Mouse (Mus musculus) forebrain, postnatal 0 days (tissue): ENCODE data around the gene Tfip11. TPM values are rescaled to one million over a fixed set of nuclear protein-coding genes. Genes with fewer than 3 reads are reported as not detected.

ENCODE experiments used
- ATAC-seq: fragments of 200-750 bp; cut with Nextera tagmentation; 2 replicates; pipeline ENCODE4 v1.8.0; 2017; ENCODE audit warnings: mild to moderate bottlenecking, moderate library complexity
- DNase-seq: peaks from one replicate; pipeline ENCODE4 v3.0.0-alpha.2; 2015
- H3K27ac ChIP-seq: fragments of 300-500 bp; sonication (generic); 2 replicates; pipeline ENCODE4 v1.5.1; 2014; ENCODE audit warnings: low read depth, mild to moderate bottlenecking, antibody characterized with exemption, low read length, moderate library complexity, mixed read lengths
- H3K27me3 ChIP-seq: fragments of 300-500 bp; sonication (generic); 2 replicates; pipeline ENCODE4 v1.6.1; 2014; ENCODE audit warnings: mild to moderate bottlenecking, low read length, mixed read lengths; ENCODE audit not compliant: insufficient read depth
- H3K36me3 ChIP-seq: fragments of 300-500 bp; sonication (generic); 2 replicates; pipeline ENCODE4 v1.6.1; 2014; ENCODE audit warnings: mild to moderate bottlenecking, moderate library complexity; ENCODE audit not compliant: insufficient read depth
- H3K4me1 ChIP-seq: fragments of 300-500 bp; sonication (generic); 2 replicates; pipeline ENCODE4 v1.6.1; 2014; ENCODE audit warnings: antibody characterized with exemption; ENCODE audit not compliant: insufficient read depth
- H3K4me2 ChIP-seq: fragments of 300-500 bp; sonication (generic); 2 replicates; pipeline ENCODE4 v1.6.1; 2014; ENCODE audit warnings: low read depth, mild to moderate bottlenecking, moderate library complexity
- H3K4me3 ChIP-seq: fragments of 300-500 bp; sonication (generic); 2 replicates; pipeline ENCODE4 v1.5.1; 2014; ENCODE audit warnings: low read depth, low read length, mixed read lengths
- H3K9ac ChIP-seq: fragments of 300-500 bp; sonication (generic); 2 replicates; pipeline ENCODE4 v1.6.1; 2014; ENCODE audit warnings: mild to moderate bottlenecking
- H3K9me3 ChIP-seq: fragments of 300-500 bp; sonication (generic); 2 replicates; pipeline ENCODE4 v1.6.1; 2016; ENCODE audit warnings: low read length
- CTCF ChIP-seq: sonication (generic); IDR thresholded peaks from 2 replicates; pipeline ENCODE4 v1.5.1; 2016; ENCODE audit warnings: antibody characterized with exemption, control low read depth, low read depth
- WGBS: fragments of 180-500 bp; shearing (Covaris S2); extraction: QIAGEN DNeasy Blood & Tissue Kit; methylation state at CpG from one replicate; pipeline ENCODE4 v1.1.7; 2014; 5-methylcytosine and 5-hydroxymethylcytosine counted together
- polyA plus RNA-seq: library from polyadenylated mRNA; unstranded; fragments of >200 nt; fragmentation: Nextera tagmentation; extraction: Ambion mirVana; gene quantifications from 2 replicates; pipeline ENCODE4 v1.2.1, GENCODE M21; 2015
- total RNA-seq: library from RNA; depleted of rRNA; stranded (reverse); fragments of >200 nt; gene quantifications from 2 replicates; pipeline ENCODE4 v1.2.3, GENCODE M21; 2014

Tfip11 gene
- total and polyA plus RNA-seq, 2 experiments from 2014 or later = 20.8 to 26.9 TPM

DNA sequence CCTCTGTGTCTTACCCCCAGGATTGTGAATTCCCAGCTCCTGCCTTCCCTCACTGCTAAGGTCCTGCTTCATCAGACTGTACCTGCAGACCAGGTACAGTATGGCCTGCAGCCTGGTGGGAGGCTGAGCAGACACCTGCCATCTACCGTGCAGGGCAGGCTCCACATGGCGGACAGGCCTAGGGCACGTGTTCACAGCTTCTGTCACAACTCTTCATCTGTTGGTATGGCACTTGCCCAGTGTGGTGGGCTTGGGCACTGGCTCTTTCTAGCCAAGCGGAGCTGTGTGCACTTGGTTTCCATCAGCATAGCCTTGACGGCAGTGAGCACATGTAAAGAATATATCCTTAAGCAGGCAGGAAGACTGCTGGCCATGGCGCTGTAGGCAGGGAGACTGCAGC lies 40.7 kb downstream of the Tfip11 start:
- Histone ChIP-seq H3K36me3 (peaks cover 74% of the 10 kb centered on the region), H3K4me1 (peaks cover 4% of the 10 kb centered on the region; the same call in 1 of the 2 replicates), H3K27ac (no peak overlapping the region), H3K4me3 (no peak overlapping the region), H3K27me3 (no peaks in the 10 kb centered on the region), H3K9ac (no peak overlapping the region), H3K9me3 (no peaks in the 10 kb centered on the region), H3K4me2 (no peak overlapping the region)
- no peak for TF ChIP-seq CTCF
- DNase-seq (no peak), ATAC-seq (no peak)
- WGBS = 85% methylated on average over 6 of the region's 6 CpGs

DNA sequence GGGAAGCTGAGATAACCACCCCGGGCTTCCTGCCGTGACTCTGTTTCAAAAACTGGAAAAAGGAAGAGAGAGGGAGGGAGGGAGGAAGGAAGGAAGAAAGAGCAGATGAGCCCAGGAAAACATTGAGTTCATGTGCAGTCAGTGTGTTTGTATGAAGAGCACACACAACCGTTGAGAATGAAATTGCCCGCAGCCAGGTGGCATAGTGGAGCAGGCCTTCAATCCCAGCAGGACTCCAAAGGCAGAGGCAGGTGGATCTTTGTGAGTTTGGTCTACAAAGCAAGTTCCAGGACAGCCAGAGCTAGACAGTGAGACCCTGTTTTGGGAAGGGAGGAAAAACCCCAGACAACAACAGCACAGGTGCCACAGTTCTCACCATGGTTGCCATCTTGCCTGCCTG lies 41.2 kb downstream of the Tfip11 start:
- H3K4me2 ChIP-seq = no peak overlapping the region
- peak; percentile 37; the same call in 1 of the 2 replicates for TF ChIP-seq CTCF
- H3K36me3 ChIP-seq = peaks cover 74% of the 10 kb centered on the region
- no peak for ATAC-seq
- WGBS = 84% methylated on average over 4 of the region's 4 CpGs
- H3K4me1 ChIP-seq = peaks cover 7% of the 10 kb centered on the region; the same call in 1 of the 2 replicates
- H3K27me3 ChIP-seq = no peaks in the 10 kb centered on the region
- H3K9ac ChIP-seq = no peak overlapping the region
- no peak overlapping the region for H3K27ac ChIP-seq
- no peaks in the 10 kb centered on the region for H3K9me3 ChIP-seq
- no peak overlapping the region for H3K4me3 ChIP-seq
- no peak for DNase-seq

DNA sequence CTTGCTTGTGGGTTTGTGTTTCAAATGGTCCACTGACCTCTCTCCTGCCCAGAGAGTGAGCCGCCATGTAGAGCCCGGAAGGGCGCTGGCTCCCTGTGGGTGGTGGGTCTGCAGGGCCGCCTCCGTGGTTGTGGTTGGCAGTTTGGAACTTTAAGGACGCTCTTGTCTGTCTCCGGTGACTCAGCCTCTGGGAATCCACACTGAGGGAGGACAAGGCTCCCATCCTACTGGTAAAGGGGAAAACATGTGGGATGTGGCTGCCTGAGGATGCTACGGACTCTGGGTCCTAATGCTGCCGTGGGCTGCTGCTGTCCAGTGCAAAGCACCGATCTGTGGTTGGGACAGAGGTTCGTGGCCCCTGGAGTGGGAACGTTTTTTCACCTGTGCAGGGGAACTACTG lies 41.8 kb downstream of the Tfip11 start:
- 91% methylated on average over 12 of the region's 12 CpGs for WGBS
- Histone ChIP-seq H3K9ac (no peak overlapping the region), H3K36me3 (peaks cover 73% of the 10 kb centered on the region), H3K4me1 (peaks cover 11% of the 10 kb centered on the region; the same call in 1 of the 2 replicates), H3K27ac (no peak overlapping the region), H3K27me3 (no peaks in the 10 kb centered on the region), H3K4me3 (no peak overlapping the region), H3K9me3 (no peaks in the 10 kb centered on the region), H3K4me2 (no peak overlapping the region)
- no peak for DNase-seq
- TF ChIP-seq CTCF = no peak
- no peak for ATAC-seq

DNA sequence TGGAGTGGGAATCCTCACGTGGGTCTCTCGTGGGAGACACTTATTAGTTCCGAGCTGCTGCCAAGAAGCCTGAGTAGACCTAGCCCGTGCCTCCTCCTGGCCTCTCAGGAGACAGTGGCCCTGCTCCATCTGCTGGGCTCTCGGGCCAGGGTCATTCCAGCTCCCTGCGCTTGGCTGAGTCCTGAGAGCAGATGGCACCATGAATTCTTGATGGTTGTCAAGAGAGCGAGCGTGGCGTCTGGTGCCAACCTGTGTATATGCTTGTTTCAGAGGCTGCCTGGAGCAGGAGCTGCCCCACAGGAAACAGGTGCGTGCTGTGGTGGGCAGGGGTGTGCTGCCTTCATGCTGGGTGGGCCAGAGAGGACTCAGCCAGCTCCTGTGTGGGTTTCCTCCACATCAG lies 42.5 kb downstream of the Tfip11 start:
- H3K36me3 ChIP-seq = peaks cover 70% of the 10 kb centered on the region
- H3K4me2 ChIP-seq = no peak overlapping the region
- no peak overlapping the region for H3K4me3 ChIP-seq
- WGBS = 70% methylated on average over 10 of the region's 10 CpGs
- H3K9ac ChIP-seq = no peak overlapping the region
- no peaks in the 10 kb centered on the region for H3K27me3 ChIP-seq
- DNase-seq (peak; percentile 24), ATAC-seq (no peak)
- H3K9me3 ChIP-seq = no peaks in the 10 kb centered on the region
- peaks cover 11% of the 10 kb centered on the region; the same call in 1 of the 2 replicates for H3K4me1 ChIP-seq
- TF ChIP-seq CTCF = no peak
- no peak overlapping the region for H3K27ac ChIP-seq

DNA sequence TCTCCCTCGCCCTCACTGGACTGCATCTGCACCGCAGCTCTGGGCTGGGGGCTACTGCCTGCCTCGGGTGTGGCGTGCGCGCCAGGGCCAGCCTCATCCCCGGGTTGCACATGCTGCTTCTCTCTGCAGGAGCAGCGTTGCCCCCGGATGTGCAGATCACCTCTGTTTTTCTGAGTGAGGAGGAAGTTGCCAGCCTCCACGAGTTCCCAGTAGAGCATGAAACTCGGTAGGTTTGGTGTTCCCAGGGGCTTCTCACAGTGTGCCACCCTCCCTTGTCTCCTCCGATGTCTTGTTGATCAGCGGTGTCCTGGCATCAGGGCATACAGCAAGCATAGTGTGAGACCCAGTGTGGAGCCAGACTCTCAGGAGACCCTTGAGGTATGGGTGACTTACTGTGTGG lies 43.2 kb downstream of the Tfip11 start:
- ATAC-seq = no peak
- Histone ChIP-seq H3K4me2 (no peak overlapping the region), H3K9me3 (no peaks in the 10 kb centered on the region), H3K27me3 (no peaks in the 10 kb centered on the region), H3K4me1 (peaks cover 11% of the 10 kb centered on the region; the same call in 1 of the 2 replicates), H3K27ac (no peak overlapping the region), H3K36me3 (peaks cover 72% of the 10 kb centered on the region), H3K4me3 (no peak overlapping the region), H3K9ac (0 out of 2 replicates have a peak overlapping the region, but pooled peaks have one; percentile 3)
- DNase-seq = no peak
- WGBS = 83% methylated on average over 13 of the region's 13 CpGs
- TF ChIP-seq CTCF = no peak

DNA sequence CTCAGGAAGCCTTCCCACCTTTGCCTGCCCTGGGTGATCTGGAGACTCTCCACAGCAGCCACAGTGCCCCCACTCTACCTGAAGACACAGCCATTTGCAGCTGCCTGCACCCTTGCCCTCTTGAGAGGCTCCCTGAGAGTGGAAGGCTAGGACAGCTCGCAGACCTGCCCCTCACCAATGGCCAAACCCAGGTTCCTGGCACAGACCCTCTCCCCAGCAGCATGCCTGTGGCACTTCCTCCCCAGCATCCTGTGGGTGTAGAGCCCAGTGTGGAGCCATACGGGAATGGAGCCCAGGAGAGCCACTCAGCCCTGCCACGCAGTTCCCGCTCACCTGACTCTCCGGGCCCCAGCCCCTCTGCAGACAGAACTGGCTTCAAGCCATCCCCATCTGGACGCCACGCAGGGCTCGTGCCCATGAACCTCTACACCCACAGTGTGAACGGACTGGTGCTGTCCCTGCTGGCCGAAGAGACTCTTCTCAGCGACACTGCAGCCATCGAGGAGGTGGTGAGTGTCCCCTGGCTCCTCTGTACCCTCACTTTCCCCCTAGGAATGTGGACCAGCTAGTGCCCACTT lies 44.2 kb downstream of the Tfip11 start:
- DNase-seq (no peak), ATAC-seq (no peak)
- Histone ChIP-seq H3K4me3 (no peak overlapping the region), H3K36me3 (peaks cover 71% of the 10 kb centered on the region), H3K27me3 (no peaks in the 10 kb centered on the region), H3K9me3 (no peaks in the 10 kb centered on the region), H3K27ac (peak overlapping the region; percentile 83), H3K4me2 (no peak overlapping the region), H3K4me1 (peaks cover 11% of the 10 kb centered on the region; the same call in 1 of the 2 replicates), H3K9ac (no peak overlapping the region)
- TF ChIP-seq CTCF = no peak
- 76% methylated on average over 12 of the region's 12 CpGs for WGBS

DNA sequence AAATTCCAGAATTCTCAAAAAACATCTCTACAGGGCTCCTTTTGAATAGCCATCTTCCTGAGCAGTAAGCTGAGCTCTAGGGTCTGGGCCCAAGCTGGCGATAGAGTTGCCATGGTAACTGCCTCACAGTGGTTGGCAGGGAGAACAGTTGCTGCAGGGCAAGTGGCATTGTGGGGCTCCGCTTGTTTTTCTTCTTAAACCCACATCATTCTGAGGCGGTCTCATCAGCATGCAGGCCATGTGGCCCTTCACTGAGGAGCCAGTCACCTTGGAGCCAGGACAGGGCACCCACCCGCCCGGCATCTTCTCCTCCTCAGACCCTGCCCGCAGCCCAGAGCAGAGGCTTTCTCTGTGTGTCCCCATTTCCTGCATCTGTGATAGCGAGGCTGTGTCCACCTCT lies 45.8 kb downstream of the Tfip11 start:
- TF ChIP-seq CTCF = no peak
- WGBS = 6% methylated on average over 7 of the region's 7 CpGs
- peaks cover 68% of the 10 kb centered on the region for H3K36me3 ChIP-seq

More for the DNA sequence above, 45.8 kb downstream of the Tfip11 start:
- Histone ChIP-seq H3K9ac (peak overlapping the region; percentile 39), H3K4me2 (peak overlapping the region; percentile 4; the same call in 1 of the 2 replicates), H3K27me3 (no peaks in the 10 kb centered on the region), H3K9me3 (no peaks in the 10 kb centered on the region), H3K27ac (peak overlapping the region; percentile 83), H3K4me1 (peaks cover 11% of the 10 kb centered on the region; the same call in 1 of the 2 replicates), H3K4me3 (no peak overlapping the region)
- ATAC-seq (peak; percentile 93), DNase-seq (peak; percentile 90)
